Mouse (Mus musculus) ES-Bruce4 (cell line): ENCODE measurements at regions not wholly inside any gene's neighbourhood (a gene's known extent, or its start where the extent isn't known, plus 50 kb on each side); places are given as distances from the start of the nearest gene placed in this dataset.

Experiments
- CTCF ChIP-seq: IDR thresholded peaks from one replicate; pipeline ENCODE4 v1.8.1; 2011; ENCODE audit warnings: low read depth, low read length
- POLR2A ChIP-seq: IDR thresholded peaks from one replicate; pipeline ENCODE4 v1.8.1; 2011; ENCODE audit warnings: low read length; ENCODE audit not compliant: insufficient read depth

DNA sequence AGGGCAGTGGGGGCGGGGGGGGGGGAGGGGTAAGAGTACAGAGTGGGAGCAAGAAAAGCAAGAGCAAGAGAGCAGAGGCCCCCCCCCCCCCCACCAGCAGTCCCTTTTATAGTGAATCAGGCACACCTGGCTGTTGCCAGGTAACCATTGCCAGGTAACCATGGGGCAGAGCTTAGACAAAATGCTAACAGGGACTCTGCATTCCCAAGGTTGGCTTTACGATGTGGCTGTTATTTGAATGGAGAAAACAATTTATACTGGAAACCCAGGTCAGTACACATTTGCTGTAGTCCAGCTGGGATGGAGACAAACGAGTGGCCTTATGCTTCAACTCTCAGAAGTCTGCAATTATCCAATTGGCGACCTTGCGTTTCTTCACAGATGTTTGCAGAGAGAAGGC lies 154.5 kb downstream of the Ipmk start:
- TF ChIP-seq POLR2A (no peak), CTCF (no peak)
